Mouse (Mus musculus) CH12.LX (cell line): Measurements from ENCODE around the gene Spib.

Source experiments
- NRF1 ChIP-seq: IDR thresholded peaks from 2 replicates; pipeline ENCODE4 v1.6.1; 2014; ENCODE audit warnings: low read depth, mild to moderate bottlenecking, inconsistent platforms, low read length, improper control_type of control experiment, moderate library complexity
- POLR2A ChIP-seq: IDR thresholded peaks from 2 replicates; pipeline ENCODE4 v1.6.1; 2011; ENCODE audit warnings: low read depth, mild to moderate bottlenecking, improper control_type of control experiment, low read length

DNA sequence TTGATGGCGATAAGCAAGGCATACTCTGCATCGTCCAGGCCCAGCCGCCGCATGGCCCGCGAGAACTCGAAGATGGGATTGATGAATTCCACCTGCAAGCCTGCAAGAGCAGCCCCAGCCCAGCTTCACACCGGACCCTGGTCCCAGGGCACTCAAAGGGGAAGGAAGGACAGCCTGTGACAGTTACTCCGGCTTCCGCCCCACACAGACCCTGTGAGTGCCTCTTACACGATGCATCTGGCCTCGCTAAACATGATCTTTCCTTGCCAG, 18.5 kb upstream of the Spib start:
- TF ChIP-seq NRF1 (no peak), POLR2A (no peak)
